Mouse (Mus musculus): ENCODE results near the gene Fam50b. TPM values are rescaled to one million over a fixed set of nuclear protein-coding genes. Genes with fewer than 3 reads are reported as not detected.

The Fam50b gene
- polyA plus RNA-seq, 1 experiment = 0.07 TPM

GRCm38 (mm10) chr13:34739071-34739470 is 4.4 kb downstream of the Fam50b start:
- TF ChIP-seq POLR2A (IDR thresholded peaks at IDR 0.05; ENCODE audit: borderline replicate concordance, extremely low read depth, insufficient read depth, insufficient read length, poor library complexity, severe bottlenecking) (no peak), CTCF (IDR thresholded peaks at IDR 0.05; ENCODE audit: borderline replicate concordance, extremely low read depth, insufficient read depth, insufficient read length) (no peak)
- no peak for DNase-seq (ENCODE audit: low read depth)

- TF ChIP-seq POLR2A (IDR thresholded peaks at IDR 0.05; ENCODE audit: borderline replicate concordance, extremely low read depth, insufficient read depth, insufficient read length, poor library complexity, severe bottlenecking) (no peak), CTCF (IDR thresholded peaks at IDR 0.05; ENCODE audit: borderline replicate concordance, extremely low read depth, insufficient read depth, insufficient read length) (peak; percentile 36; the same call in 1 of the 2 replicates)
- no peak for DNase-seq (ENCODE audit: low read depth)
Measured at GRCm38 (mm10) chr13:34741254-34741653, 6.6 kb downstream of the Fam50b start.

GRCm38 (mm10) chr13:34741813-34742568 is 7.3 kb downstream of the Fam50b start:
- TF ChIP-seq POLR2A (IDR thresholded peaks at IDR 0.05; ENCODE audit: borderline replicate concordance, extremely low read depth, insufficient read depth, insufficient read length, poor library complexity, severe bottlenecking) (no peak), CTCF (IDR thresholded peaks at IDR 0.05; ENCODE audit: borderline replicate concordance, extremely low read depth, insufficient read depth, insufficient read length) (no peak)
- no peak for DNase-seq (ENCODE audit: low read depth)

- TF ChIP-seq CTCF (IDR thresholded peaks at IDR 0.05; ENCODE audit: borderline replicate concordance, extremely low read depth, insufficient read depth, insufficient read length) = no peak
- TF ChIP-seq POLR2A (IDR thresholded peaks at IDR 0.05; ENCODE audit: borderline replicate concordance, extremely low read depth, insufficient read depth, insufficient read length, poor library complexity, severe bottlenecking) = no peak
- DNase-seq (ENCODE audit: low read depth) = no peak
Measured at GRCm38 (mm10) chr13:34746811-34747210, 12.2 kb downstream of the Fam50b start.

- TF ChIP-seq CTCF (IDR thresholded peaks at IDR 0.05; ENCODE audit: borderline replicate concordance, extremely low read depth, insufficient read depth, insufficient read length) (no peak), POLR2A (IDR thresholded peaks at IDR 0.05; ENCODE audit: borderline replicate concordance, extremely low read depth, insufficient read depth, insufficient read length, poor library complexity, severe bottlenecking) (no peak)
- DNase-seq (ENCODE audit: low read depth) = no peak
Measured at GRCm38 (mm10) chr13:34748530-34748929, 13.9 kb downstream of the Fam50b start.

GRCm38 (mm10) chr13:34759202-34759601 is 24.6 kb downstream of the Fam50b start:
- no peak for TF ChIP-seq CTCF (IDR thresholded peaks at IDR 0.05; ENCODE audit: borderline replicate concordance, extremely low read depth, insufficient read depth, insufficient read length)
- no peak for TF ChIP-seq POLR2A (IDR thresholded peaks at IDR 0.05; ENCODE audit: borderline replicate concordance, extremely low read depth, insufficient read depth, insufficient read length, poor library complexity, severe bottlenecking)
- no peak for DNase-seq (ENCODE audit: low read depth)

GRCm38 (mm10) chr13:34760518-34761287 is 26.1 kb downstream of the Fam50b start:
- DNase-seq (ENCODE audit: low read depth) = peak; percentile 61
- TF ChIP-seq CTCF (IDR thresholded peaks at IDR 0.05; ENCODE audit: borderline replicate concordance, extremely low read depth, insufficient read depth, insufficient read length) (no peak), POLR2A (IDR thresholded peaks at IDR 0.05; ENCODE audit: borderline replicate concordance, extremely low read depth, insufficient read depth, insufficient read length, poor library complexity, severe bottlenecking) (no peak)

GRCm38 (mm10) chr13:34762136-34762535 is 27.5 kb downstream of the Fam50b start:
- TF ChIP-seq POLR2A (IDR thresholded peaks at IDR 0.05; ENCODE audit: borderline replicate concordance, extremely low read depth, insufficient read depth, insufficient read length, poor library complexity, severe bottlenecking) (no peak), CTCF (IDR thresholded peaks at IDR 0.05; ENCODE audit: borderline replicate concordance, extremely low read depth, insufficient read depth, insufficient read length) (no peak)
- DNase-seq (ENCODE audit: low read depth) = no peak

- TF ChIP-seq POLR2A (IDR thresholded peaks at IDR 0.05; ENCODE audit: borderline replicate concordance, extremely low read depth, insufficient read depth, insufficient read length, poor library complexity, severe bottlenecking) = no peak
- no peak for TF ChIP-seq CTCF (IDR thresholded peaks at IDR 0.05; ENCODE audit: borderline replicate concordance, extremely low read depth, insufficient read depth, insufficient read length)
- DNase-seq (ENCODE audit: low read depth) = no peak
Measured at GRCm38 (mm10) chr13:34762865-34763264, 28.2 kb downstream of the Fam50b start.

GRCm38 (mm10) chr13:34765269-34765668 is 30.6 kb downstream of the Fam50b start:
- no peak for DNase-seq (ENCODE audit: low read depth)
- TF ChIP-seq POLR2A (IDR thresholded peaks at IDR 0.05; ENCODE audit: borderline replicate concordance, extremely low read depth, insufficient read depth, insufficient read length, poor library complexity, severe bottlenecking) (no peak), CTCF (IDR thresholded peaks at IDR 0.05; ENCODE audit: borderline replicate concordance, extremely low read depth, insufficient read depth, insufficient read length) (no peak)

GRCm38 (mm10) chr13:34766572-34766971 is 31.9 kb downstream of the Fam50b start:
- no peak for TF ChIP-seq POLR2A (IDR thresholded peaks at IDR 0.05; ENCODE audit: borderline replicate concordance, extremely low read depth, insufficient read depth, insufficient read length, poor library complexity, severe bottlenecking)
- DNase-seq (ENCODE audit: low read depth) = no peak

Measured in brain, embryonic 14.5 days (tissue).